ENCODE assay signal across 23 mouse cellular contexts in the genomic region with DNA sequence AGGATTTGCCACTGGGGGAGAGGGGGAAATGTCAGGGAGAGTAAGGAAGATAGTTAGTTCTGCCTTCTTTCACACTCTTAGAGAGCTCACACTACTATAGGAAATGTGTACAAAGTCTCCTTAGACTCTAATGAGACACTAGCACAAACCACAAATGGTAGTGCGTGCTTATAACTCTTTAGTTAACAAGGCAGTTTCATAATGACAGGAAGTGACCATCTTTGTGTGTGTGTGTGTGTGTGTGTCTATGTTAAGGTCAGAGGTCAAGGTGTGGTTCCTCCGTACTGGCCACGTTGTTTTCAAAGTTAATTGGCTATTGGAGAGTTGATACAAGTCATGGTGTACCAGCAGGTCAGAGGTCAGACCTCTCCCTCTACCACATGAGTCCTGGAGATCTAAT. TPM values are rescaled to one million over a fixed set of nuclear protein-coding genes. Genes with fewer than 3 reads are reported as not detected.
A peak's percentile ranks its signal among the peaks of the same experiment; 100 is the strongest.
DNase-seq lines count a peak whose midpoint lies in the region; ATAC-seq and TF ChIP-seq lines count a peak whose summit lies in the region.
"Had no signal": no experiment of that assay in that cellular context is flagged by ENCODE, and none has a peak within 500 bp of the region (broad histone marks: within the 10 kb centered on the region; RNA-seq: fewer than 3 reads in every experiment).

No protein-coding gene starts in this region.

- TF ChIP-seq CTCF in embryonic fibroblast, embryonic 13.5 days (IDR thresholded peaks at IDR 0.05; ENCODE audit: borderline replicate concordance, insufficient read depth, low read length) = no peak

- no peak overlapping the region for H3K4me3 ChIP-seq in embryonic fibroblast, embryonic 13.5 days (ENCODE audit: insufficient read depth, low read length)
- H3K4me3 ChIP-seq: embryonic facial prominence, embryonic 13.5 days; forebrain, embryonic 13.5 days; hindbrain, embryonic 15.5 days; limb, embryonic 13.5 days; neural tube, embryonic 15.5 days had no signal

- H3K27ac ChIP-seq in embryonic fibroblast, embryonic 13.5 days (ENCODE audit: insufficient read depth, low read length) = 0 out of 2 replicates have a peak overlapping the region, but pooled peaks have one; percentile 34
- H3K27ac ChIP-seq: embryonic facial prominence, embryonic 13.5 days; forebrain, embryonic 13.5 days; heart, embryonic 15.5 days; hindbrain, embryonic 15.5 days; limb, embryonic 13.5 days; liver, embryonic 14.5 days; neural tube, embryonic 15.5 days had no signal

- H3K4me1 ChIP-seq in embryonic fibroblast, embryonic 13.5 days (ENCODE audit: control insufficient read depth, insufficient read depth, low read length) = peaks cover 7% of the 10 kb centered on the region

- peak; percentile 39 for DNase-seq in 3T3-L1 (ENCODE audit: low read depth, low spot score)
- peak; percentile 35 for DNase-seq in CD4-positive, CD25-positive, alpha-beta regulatory T cell, adult 2 months (ENCODE audit: low read depth, low spot score)
- no peak for DNase-seq in heart, postnatal 14 days
- no peak for DNase-seq in cerebellum, postnatal 14 days
- no peak for DNase-seq in right cerebral cortex, adult 18-20 months
- DNase-seq: adrenal gland, postnatal 14 days; cerebellum, adult 9-10 months; gastrocnemius, postnatal 36 days; heart, postnatal 4 days; kidney, postnatal 4 days; layer of hippocampus, adult 9-11 months; thymus, adult 18-20 months; thymus, postnatal 4 days had no signal

- no peak for TF ChIP-seq POLR2A in embryonic fibroblast, embryonic 13.5 days (IDR thresholded peaks at IDR 0.05; ENCODE audit: low read depth, low read length)

- intact Hi-C loops in heart, postnatal 14 days (cut with DNase I) = no loop called here

- peak; percentile 55 for ATAC-seq in megakaryocyte progenitor cell, adult 5-6 weeks (replicated peaks; ENCODE audit: poor library complexity)
- ATAC-seq: forebrain, embryonic 13.5 days; intestine, postnatal 0 days had no signal

RNA-seq across cellular contexts. Expression of a gene that starts 26.8 kb away (rescaled TPM):
- 55.7 and 72.1 TPM in 2 replicates for polyA plus RNA-seq in embryonic fibroblast, embryonic 13.5 days (2011; ENCODE audit: insufficient read length, low read depth, missing spikeins)
- total RNA-seq in megakaryocyte progenitor cell, adult 5-6 weeks (2015) = 20.0 and 23.2 TPM in 2 replicates
- 106 and 114 TPM in 2 replicates for total RNA-seq in megakaryocyte progenitor cell, adult 5-6 weeks (2017)
- 10 to 100 TPM; 66.6 to 73.7 TPM for total RNA-seq in heart, postnatal 14 days (2021)

RNA-seq across cellular contexts. Expression of a gene that starts 30.8 kb away (rescaled TPM):
- polyA plus RNA-seq in embryonic fibroblast, embryonic 13.5 days (2011; ENCODE audit: insufficient read length, low read depth, missing spikeins) = 25.1 and 33.9 TPM in 2 replicates
- total RNA-seq in megakaryocyte progenitor cell, adult 5-6 weeks (2015) = 62.9 and 66.8 TPM in 2 replicates
- 43.6 and 57.8 TPM in 2 replicates for total RNA-seq in megakaryocyte progenitor cell, adult 5-6 weeks (2017)
- 1 to 10 TPM; 9.0 to 9.3 TPM for total RNA-seq in heart, postnatal 14 days (2021)

Comparison
In these comparisons a context has a peak if more than half of its experiments do, and no peak if none do; other contexts are left out.
1. DNase-seq: peak in 3T3-L1 (single experiment) and CD4-positive, CD25-positive, alpha-beta regulatory T cell, adult 2 months (single experiment); none in heart, postnatal 14 days (0 of 2), cerebellum, postnatal 14 days (0 of 2) and right cerebral cortex, adult 18-20 months (single experiment).
2. RNA of a gene that starts 30.8 kb away (total RNA-seq): 43.6 to 66.8 TPM in megakaryocyte progenitor cell, adult 5-6 weeks; 9.0 to 9.3 TPM in heart, postnatal 14 days; every median in the first group is over 4 times any median in the second.